Mouse (Mus musculus): ENCODE measurements at regions not wholly inside any gene's neighbourhood (a gene's known extent, or its start where the extent isn't known, plus 50 kb on each side); places are given as distances from the start of the nearest gene placed in this dataset.
A peak's percentile ranks its signal among the peaks of the same experiment; 100 is the strongest.

GRCm38 (mm10) chr14:54145743-54146741 is 107.9 kb downstream of the Dad1 start:
- H3K4me1 ChIP-seq (replicated peaks; ENCODE audit: insufficient read depth, low read length), result no peaks in the 10 kb centered on the region
- no peaks in the 10 kb centered on the region for H3K36me3 ChIP-seq (ENCODE audit: insufficient read depth, low read length)
- H3K9ac ChIP-seq (ENCODE audit: low read depth, low read length), result no peak overlapping the region
- TF ChIP-seq CTCF (IDR thresholded peaks at IDR 0.05; ENCODE audit: low read depth), result no peak
- DNase-seq (ENCODE audit: low spot score), result peak; percentile 17
- no peak for ATAC-seq (replicated peaks; ENCODE audit: low FRiP score, low read depth)
- no peaks in the 10 kb centered on the region for H3K9me3 ChIP-seq (replicated peaks; ENCODE audit: low read length)
- WGBS, result 44% methylated on average over 11 of the region's 11 CpGs
- H3K4me3 ChIP-seq (replicated peaks; ENCODE audit: low read depth, low read length), result no peak overlapping the region
- no peak overlapping the region for H3K27ac ChIP-seq
- H3K4me2 ChIP-seq (ENCODE audit: low read length), result no peak overlapping the region
- H3K27me3 ChIP-seq (ENCODE audit: insufficient read depth, low read length), result no peaks in the 10 kb centered on the region

GRCm38 (mm10) chr14:54143828-54144227 is 110.1 kb downstream of the Dad1 start:
- no peak overlapping the region for H3K27ac ChIP-seq
- no peaks in the 10 kb centered on the region for H3K9me3 ChIP-seq (replicated peaks; ENCODE audit: low read length)
- DNase-seq (ENCODE audit: low spot score), result no peak
- H3K4me1 ChIP-seq (replicated peaks; ENCODE audit: insufficient read depth, low read length), result no peaks in the 10 kb centered on the region
- H3K9ac ChIP-seq (ENCODE audit: low read depth, low read length), result no peak overlapping the region
- H3K27me3 ChIP-seq (ENCODE audit: insufficient read depth, low read length), result no peaks in the 10 kb centered on the region
- H3K4me3 ChIP-seq (replicated peaks; ENCODE audit: low read depth, low read length), result no peak overlapping the region
- no peaks in the 10 kb centered on the region for H3K36me3 ChIP-seq (ENCODE audit: insufficient read depth, low read length)
- no peak for TF ChIP-seq CTCF (IDR thresholded peaks at IDR 0.05; ENCODE audit: low read depth)
- H3K4me2 ChIP-seq (ENCODE audit: low read length), result no peak overlapping the region
- no peak for ATAC-seq (replicated peaks; ENCODE audit: low FRiP score, low read depth)
- 58% methylated on average over 1 of the region's 1 CpGs for WGBS

GRCm38 (mm10) chr14:54138288-54138687 is 115.6 kb downstream of the Dad1 start:
- 84% methylated on average over 3 of the region's 3 CpGs for WGBS
- DNase-seq (ENCODE audit: low spot score) (no peak), ATAC-seq (replicated peaks; ENCODE audit: low FRiP score, low read depth) (no peak)
- H3K4me3 ChIP-seq (replicated peaks; ENCODE audit: low read depth, low read length), result no peak overlapping the region
- no peak overlapping the region for H3K4me2 ChIP-seq (ENCODE audit: low read length)
- H3K27ac ChIP-seq, result no peak overlapping the region
- no peaks in the 10 kb centered on the region for H3K27me3 ChIP-seq (ENCODE audit: insufficient read depth, low read length)
- H3K9me3 ChIP-seq (replicated peaks; ENCODE audit: low read length), result no peaks in the 10 kb centered on the region
- H3K36me3 ChIP-seq (ENCODE audit: insufficient read depth, low read length), result no peaks in the 10 kb centered on the region
- H3K9ac ChIP-seq (ENCODE audit: low read depth, low read length), result no peak overlapping the region
- no peaks in the 10 kb centered on the region for H3K4me1 ChIP-seq (replicated peaks; ENCODE audit: insufficient read depth, low read length)
- TF ChIP-seq CTCF (IDR thresholded peaks at IDR 0.05; ENCODE audit: low read depth), result no peak

GRCm38 (mm10) chr14:54136538-54136937 is 117.4 kb downstream of the Dad1 start:
- no peak overlapping the region for H3K4me3 ChIP-seq (replicated peaks; ENCODE audit: low read depth, low read length)
- no peak overlapping the region for H3K9ac ChIP-seq (ENCODE audit: low read depth, low read length)
- no peak overlapping the region for H3K27ac ChIP-seq
- DNase-seq (ENCODE audit: low spot score), result no peak
- no peak for ATAC-seq (replicated peaks; ENCODE audit: low FRiP score, low read depth)
- no peaks in the 10 kb centered on the region for H3K27me3 ChIP-seq (ENCODE audit: insufficient read depth, low read length)
- no peak for TF ChIP-seq CTCF (IDR thresholded peaks at IDR 0.05; ENCODE audit: low read depth)
- no peaks in the 10 kb centered on the region for H3K9me3 ChIP-seq (replicated peaks; ENCODE audit: low read length)
- H3K36me3 ChIP-seq (ENCODE audit: insufficient read depth, low read length), result no peaks in the 10 kb centered on the region
- H3K4me1 ChIP-seq (replicated peaks; ENCODE audit: insufficient read depth, low read length), result no peaks in the 10 kb centered on the region
- WGBS, result 83% methylated on average over 3 of the region's 3 CpGs
- no peak overlapping the region for H3K4me2 ChIP-seq (ENCODE audit: low read length)

GRCm38 (mm10) chr14:54128334-54128733 is 125.6 kb downstream of the Dad1 start:
- ATAC-seq (replicated peaks; ENCODE audit: low FRiP score, low read depth), result no peak
- Histone ChIP-seq H3K4me3 (replicated peaks; ENCODE audit: low read depth, low read length) (no peak overlapping the region), H3K27ac (no peak overlapping the region), H3K27me3 (ENCODE audit: insufficient read depth, low read length) (no peaks in the 10 kb centered on the region), H3K4me1 (replicated peaks; ENCODE audit: insufficient read depth, low read length) (no peaks in the 10 kb centered on the region), H3K4me2 (ENCODE audit: low read length) (no peak overlapping the region), H3K36me3 (ENCODE audit: insufficient read depth, low read length) (no peaks in the 10 kb centered on the region), H3K9ac (ENCODE audit: low read depth, low read length) (no peak overlapping the region), H3K9me3 (replicated peaks; ENCODE audit: low read length) (no peaks in the 10 kb centered on the region)
- 58% methylated on average over 4 of the region's 4 CpGs for WGBS
- TF ChIP-seq CTCF (IDR thresholded peaks at IDR 0.05; ENCODE audit: low read depth), result no peak
- DNase-seq (ENCODE audit: low spot score), result no peak

- ATAC-seq (replicated peaks; ENCODE audit: low FRiP score, low read depth), result no peak
- no peaks in the 10 kb centered on the region for H3K36me3 ChIP-seq (ENCODE audit: insufficient read depth, low read length)
- no peaks in the 10 kb centered on the region for H3K9me3 ChIP-seq (replicated peaks; ENCODE audit: low read length)
- H3K4me3 ChIP-seq (replicated peaks; ENCODE audit: low read depth, low read length), result no peak overlapping the region
- DNase-seq (ENCODE audit: low spot score), result no peak
- no peaks in the 10 kb centered on the region for H3K27me3 ChIP-seq (ENCODE audit: insufficient read depth, low read length)
- H3K27ac ChIP-seq, result no peak overlapping the region
- no peak overlapping the region for H3K4me2 ChIP-seq (ENCODE audit: low read length)
- no peaks in the 10 kb centered on the region for H3K4me1 ChIP-seq (replicated peaks; ENCODE audit: insufficient read depth, low read length)
- no peak overlapping the region for H3K9ac ChIP-seq (ENCODE audit: low read depth, low read length)
- TF ChIP-seq CTCF (IDR thresholded peaks at IDR 0.05; ENCODE audit: low read depth), result no peak
Observed at GRCm38 (mm10) chr14:54125510-54125909, 128.4 kb downstream of the Dad1 start.

Measured in kidney, postnatal 0 days (tissue).